Mouse (Mus musculus): ENCODE data around the gene Trim72. TPM values are rescaled to one million over a fixed set of nuclear protein-coding genes. Genes with fewer than 3 reads are reported as not detected.
"Not testable (repeated sequence)": the region's sequence is repeated elsewhere in the genome, so short reads cannot be mapped to it uniquely, and the experiment has no call there.

The Trim72 gene
- polyA plus RNA-seq, 1 experiment from 2014 or later: 0.54 TPM

- no peaks in the 10 kb centered on the region; the same call in 1 of the 2 replicates for H3K27me3 ChIP-seq (ENCODE audit: control insufficient read depth, insufficient read depth, low read length)
- 76% methylated on average over 13 of the region's 13 CpGs for WGBS
- no peak overlapping the region for H3K9ac ChIP-seq (ENCODE audit: low read length)
- no peak overlapping the region for H3K4me2 ChIP-seq (ENCODE audit: low read length)
- no peak for ATAC-seq (ENCODE audit: insufficient number of reproducible peaks, insufficient read depth, low FRiP score, low read depth)
- H3K4me3 ChIP-seq (ENCODE audit: control insufficient read depth in 1 of 2, insufficient read depth in 1 of 2, low read depth in 1 of 2, low read length in 2 of 2): no peak overlapping the region
- no peaks in the 10 kb centered on the region for H3K9me3 ChIP-seq (ENCODE audit: control insufficient read depth, low read length)
- H3K4me1 ChIP-seq (ENCODE audit: control insufficient read depth in 2 of 2, insufficient read depth in 2 of 2, low read length in 2 of 2): no peaks in the 10 kb centered on the region; a peak in 1 of 4 replicates
- no peak overlapping the region for H3K27ac ChIP-seq (replicated peaks in 1 of 2; ENCODE audit: control insufficient read depth in 1 of 2, insufficient read depth in 1 of 2, low read depth in 2 of 2, low read length in 2 of 2)
- no peaks in the 10 kb centered on the region for H3K36me3 ChIP-seq (ENCODE audit: control insufficient read depth, insufficient read depth, low read length)
Observed at GRCm38 (mm10) chr7:128012136-128012780, 8.5 kb downstream of the Trim72 start.

GRCm38 (mm10) chr7:128013116-128013515 lies 9.4 kb downstream of the Trim72 start:
- Histone ChIP-seq H3K4me2 (ENCODE audit: low read length) (no peak overlapping the region), H3K9ac (ENCODE audit: low read length) (no peak overlapping the region), H3K36me3 (ENCODE audit: control insufficient read depth, insufficient read depth, low read length) (no peaks in the 10 kb centered on the region), H3K4me3 (ENCODE audit: control insufficient read depth in 1 of 2, insufficient read depth in 1 of 2, low read depth in 1 of 2, low read length in 2 of 2) (no peak overlapping the region), H3K27me3 (ENCODE audit: control insufficient read depth, insufficient read depth, low read length) (no peaks in the 10 kb centered on the region; the same call in 1 of the 2 replicates), H3K27ac (replicated peaks in 1 of 2; ENCODE audit: control insufficient read depth in 1 of 2, insufficient read depth in 1 of 2, low read depth in 2 of 2, low read length in 2 of 2) (no peak overlapping the region), H3K9me3 (ENCODE audit: control insufficient read depth, low read length) (no peaks in the 10 kb centered on the region), H3K4me1 (ENCODE audit: control insufficient read depth in 2 of 2, insufficient read depth in 2 of 2, low read length in 2 of 2) (no peaks in the 10 kb centered on the region; a peak in 1 of 4 replicates)
- 88% methylated on average over 13 of the region's 13 CpGs for WGBS
- no peak for ATAC-seq (ENCODE audit: insufficient number of reproducible peaks, insufficient read depth, low FRiP score, low read depth)

GRCm38 (mm10) chr7:128016134-128016533 lies 12.4 kb downstream of the Trim72 start:
- not testable (repeated sequence) for H3K36me3 ChIP-seq (ENCODE audit: control insufficient read depth, insufficient read depth, low read length); H3K9me3 ChIP-seq (ENCODE audit: control insufficient read depth, low read length); H3K4me2 ChIP-seq (ENCODE audit: low read length); ATAC-seq (ENCODE audit: insufficient number of reproducible peaks, insufficient read depth, low FRiP score, low read depth); H3K27ac ChIP-seq (replicated peaks in 1 of 2; ENCODE audit: control insufficient read depth in 1 of 2, insufficient read depth in 1 of 2, low read depth in 2 of 2, low read length in 2 of 2); H3K27me3 ChIP-seq (ENCODE audit: control insufficient read depth, insufficient read depth, low read length); H3K4me3 ChIP-seq (ENCODE audit: control insufficient read depth in 1 of 2, insufficient read depth in 1 of 2, low read depth in 1 of 2, low read length in 2 of 2); H3K9ac ChIP-seq (ENCODE audit: low read length); H3K4me1 ChIP-seq (ENCODE audit: control insufficient read depth in 2 of 2, insufficient read depth in 2 of 2, low read length in 2 of 2)
- 63% methylated on average over 5 of the region's 5 CpGs for WGBS

- Histone ChIP-seq H3K36me3 (ENCODE audit: control insufficient read depth, insufficient read depth, low read length) (no peaks in the 10 kb centered on the region), H3K9ac (ENCODE audit: low read length) (no peak overlapping the region), H3K27me3 (ENCODE audit: control insufficient read depth, insufficient read depth, low read length) (no peaks in the 10 kb centered on the region), H3K9me3 (ENCODE audit: control insufficient read depth, low read length) (no peaks in the 10 kb centered on the region), H3K4me1 (ENCODE audit: control insufficient read depth in 2 of 2, insufficient read depth in 2 of 2, low read length in 2 of 2) (no peaks in the 10 kb centered on the region), H3K4me3 (ENCODE audit: control insufficient read depth in 1 of 2, insufficient read depth in 1 of 2, low read depth in 1 of 2, low read length in 2 of 2) (no peak overlapping the region), H3K4me2 (ENCODE audit: low read length) (no peak overlapping the region), H3K27ac (replicated peaks in 1 of 2; ENCODE audit: control insufficient read depth in 1 of 2, insufficient read depth in 1 of 2, low read depth in 2 of 2, low read length in 2 of 2) (no peak overlapping the region)
- no peak for ATAC-seq (ENCODE audit: insufficient number of reproducible peaks, insufficient read depth, low FRiP score, low read depth)
- WGBS: 86% methylated on average over 6 of the region's 6 CpGs
Observed at GRCm38 (mm10) chr7:128016650-128017049, 12.9 kb downstream of the Trim72 start.

- H3K9me3 ChIP-seq (ENCODE audit: control insufficient read depth, low read length): no peaks in the 10 kb centered on the region
- WGBS: 84% methylated on average over 3 of the region's 3 CpGs
- no peak overlapping the region for H3K27ac ChIP-seq (replicated peaks in 1 of 2; ENCODE audit: control insufficient read depth in 1 of 2, insufficient read depth in 1 of 2, low read depth in 2 of 2, low read length in 2 of 2)
- H3K27me3 ChIP-seq (ENCODE audit: control insufficient read depth, insufficient read depth, low read length): no peaks in the 10 kb centered on the region
- ATAC-seq (ENCODE audit: insufficient number of reproducible peaks, insufficient read depth, low FRiP score, low read depth): no peak
- no peak overlapping the region for H3K9ac ChIP-seq (ENCODE audit: low read length)
- H3K4me2 ChIP-seq (ENCODE audit: low read length): no peak overlapping the region
- no peak overlapping the region for H3K4me3 ChIP-seq (ENCODE audit: control insufficient read depth in 1 of 2, insufficient read depth in 1 of 2, low read depth in 1 of 2, low read length in 2 of 2)
- no peaks in the 10 kb centered on the region for H3K4me1 ChIP-seq (ENCODE audit: control insufficient read depth in 2 of 2, insufficient read depth in 2 of 2, low read length in 2 of 2)
- H3K36me3 ChIP-seq (ENCODE audit: control insufficient read depth, insufficient read depth, low read length): no peaks in the 10 kb centered on the region
Observed at GRCm38 (mm10) chr7:128018275-128018674, 14.5 kb downstream of the Trim72 start.

- ATAC-seq (ENCODE audit: insufficient number of reproducible peaks, insufficient read depth, low FRiP score, low read depth): no peak
- 53% methylated on average over 2 of the region's 2 CpGs for WGBS
- H3K4me3 ChIP-seq (ENCODE audit: control insufficient read depth in 1 of 2, insufficient read depth in 1 of 2, low read depth in 1 of 2, low read length in 2 of 2): no peak overlapping the region
- H3K36me3 ChIP-seq (ENCODE audit: control insufficient read depth, insufficient read depth, low read length): no peaks in the 10 kb centered on the region
- H3K27ac ChIP-seq (replicated peaks in 1 of 2; ENCODE audit: control insufficient read depth in 1 of 2, insufficient read depth in 1 of 2, low read depth in 2 of 2, low read length in 2 of 2): no peak overlapping the region
- no peak overlapping the region for H3K9ac ChIP-seq (ENCODE audit: low read length)
- H3K9me3 ChIP-seq (ENCODE audit: control insufficient read depth, low read length): no peaks in the 10 kb centered on the region
- H3K27me3 ChIP-seq (ENCODE audit: control insufficient read depth, insufficient read depth, low read length): no peaks in the 10 kb centered on the region
- H3K4me2 ChIP-seq (ENCODE audit: low read length): no peak overlapping the region
- H3K4me1 ChIP-seq (ENCODE audit: control insufficient read depth in 2 of 2, insufficient read depth in 2 of 2, low read length in 2 of 2): no peaks in the 10 kb centered on the region
Observed at GRCm38 (mm10) chr7:128019187-128019586, 15.4 kb downstream of the Trim72 start.

- no peak for ATAC-seq (ENCODE audit: insufficient number of reproducible peaks, insufficient read depth, low FRiP score, low read depth)
- Histone ChIP-seq H3K36me3 (ENCODE audit: control insufficient read depth, insufficient read depth, low read length) (no peaks in the 10 kb centered on the region), H3K27ac (replicated peaks in 1 of 2; ENCODE audit: control insufficient read depth in 1 of 2, insufficient read depth in 1 of 2, low read depth in 2 of 2, low read length in 2 of 2) (no peak overlapping the region), H3K9me3 (ENCODE audit: control insufficient read depth, low read length) (no peaks in the 10 kb centered on the region), H3K27me3 (ENCODE audit: control insufficient read depth, insufficient read depth, low read length) (no peaks in the 10 kb centered on the region), H3K9ac (ENCODE audit: low read length) (no peak overlapping the region), H3K4me1 (ENCODE audit: control insufficient read depth in 2 of 2, insufficient read depth in 2 of 2, low read length in 2 of 2) (no peaks in the 10 kb centered on the region), H3K4me2 (ENCODE audit: low read length) (no peak overlapping the region), H3K4me3 (ENCODE audit: control insufficient read depth in 1 of 2, insufficient read depth in 1 of 2, low read depth in 1 of 2, low read length in 2 of 2) (no peak overlapping the region)
- 62% methylated on average over 8 of the region's 8 CpGs for WGBS
Observed at GRCm38 (mm10) chr7:128022974-128023373, 19.2 kb downstream of the Trim72 start.

GRCm38 (mm10) chr7:128023565-128023964 lies 19.8 kb downstream of the Trim72 start:
- Histone ChIP-seq H3K27ac (replicated peaks in 1 of 2; ENCODE audit: control insufficient read depth in 1 of 2, insufficient read depth in 1 of 2, low read depth in 2 of 2, low read length in 2 of 2) (no peak overlapping the region), H3K9ac (ENCODE audit: low read length) (no peak overlapping the region), H3K9me3 (ENCODE audit: control insufficient read depth, low read length) (no peaks in the 10 kb centered on the region), H3K4me3 (ENCODE audit: control insufficient read depth in 1 of 2, insufficient read depth in 1 of 2, low read depth in 1 of 2, low read length in 2 of 2) (no peak overlapping the region), H3K4me1 (ENCODE audit: control insufficient read depth in 2 of 2, insufficient read depth in 2 of 2, low read length in 2 of 2) (no peaks in the 10 kb centered on the region), H3K27me3 (ENCODE audit: control insufficient read depth, insufficient read depth, low read length) (no peaks in the 10 kb centered on the region), H3K36me3 (ENCODE audit: control insufficient read depth, insufficient read depth, low read length) (no peaks in the 10 kb centered on the region), H3K4me2 (ENCODE audit: low read length) (no peak overlapping the region)
- ATAC-seq (ENCODE audit: insufficient number of reproducible peaks, insufficient read depth, low FRiP score, low read depth): no peak
- 67% methylated on average over 4 of the region's 4 CpGs for WGBS

All from heart, embryonic 14.5 days (tissue).